Mouse (Mus musculus) limb, embryonic 14.5 days (tissue): ENCODE results near the gene C8a. TPM values are rescaled to one million over a fixed set of nuclear protein-coding genes. Genes with fewer than 3 reads are reported as not detected.

Source experiments
- ATAC-seq: fragments of 200-750 bp; cut with Nextera tagmentation; 2 replicates; pipeline ENCODE4 v1.8.0; 2017; ENCODE audit warnings: low read depth, moderate number of reproducible peaks, moderate TSS enrichment; ENCODE audit not compliant: low FRiP score
- DNase-seq: peaks from one replicate; pipeline ENCODE4 v3.0.0-alpha.2; 2015; ENCODE audit warnings: low spot score
- H3K27ac ChIP-seq: fragments of 300-500 bp; sonication (generic); replicated peaks from 2 replicates; pipeline ENCODE4 v1.5.1; 2014; ENCODE audit warnings: low read depth, mild to moderate bottlenecking, low read length, moderate library complexity, mixed read lengths
- H3K27me3 ChIP-seq: fragments of 300-500 bp; sonication (generic); 2 replicates; pipeline ENCODE4 v1.6.1; 2014; ENCODE audit warnings: low read length, mixed read lengths; ENCODE audit not compliant: control insufficient read depth, insufficient read depth
- H3K36me3 ChIP-seq: fragments of 300-500 bp; sonication (generic); 2 replicates; pipeline ENCODE4 v1.6.1; 2014; ENCODE audit warnings: mild to moderate bottlenecking, low read length, moderate library complexity, mixed read lengths; ENCODE audit not compliant: control insufficient read depth, insufficient read depth
- H3K4me1 ChIP-seq: fragments of 300-500 bp; sonication (generic); 2 replicates; pipeline ENCODE4 v1.6.1; 2014; ENCODE audit warnings: antibody characterized with exemption, low read length, mixed read lengths; ENCODE audit not compliant: control insufficient read depth, insufficient read depth
- H3K4me2 ChIP-seq: fragments of 300-500 bp; sonication (generic); replicated peaks from 2 replicates; pipeline ENCODE4 v1.6.1; 2014; ENCODE audit warnings: low read depth, mild to moderate bottlenecking, low read length, moderate library complexity; ENCODE audit not compliant: severe bottlenecking
- H3K4me3 ChIP-seq: fragments of 300-500 bp; sonication (generic); replicated peaks from 2 replicates; pipeline ENCODE4 v1.5.1; 2014; ENCODE audit warnings: low read length
- H3K9ac ChIP-seq: fragments of 300-500 bp; sonication (generic); 2 replicates; pipeline ENCODE4 v1.6.1; 2014; ENCODE audit warnings: mild to moderate bottlenecking, low read depth, low read length, moderate library complexity; ENCODE audit not compliant: severe bottlenecking
- H3K9me3 ChIP-seq: fragments of 300-500 bp; sonication (generic); 2 replicates; pipeline ENCODE4 v1.6.1; 2016; ENCODE audit warnings: low read length; ENCODE audit not compliant: control insufficient read depth
- POLR2A ChIP-seq: fragments of 200-500 bp; IDR thresholded peaks from 2 replicates; pipeline ENCODE4 v1.8.0; 2012; ENCODE audit warnings: inconsistent platforms, mild to moderate bottlenecking, moderate library complexity, borderline replicate concordance; ENCODE audit not compliant: insufficient read depth, insufficient read length; ENCODE audit errors: extremely low read depth
- WGBS: fragments of 180-500 bp; shearing (Covaris S2); extraction: QIAGEN DNeasy Blood & Tissue Kit; methylation state at CpG from one replicate; pipeline ENCODE4 v1.1.7; 2014; 5-methylcytosine and 5-hydroxymethylcytosine counted together
- polyA plus RNA-seq, 2 experiments: library from polyadenylated mRNA; depleted of rRNA in 1 of 2; stranded (reverse) in 1 of 2; unstranded in 1 of 2; fragments of >200 nt; fragmentation: Nextera tagmentation in 1 of 2; extraction: Ambion mirVana in 1 of 2; gene quantifications; 2 replicates each; pipeline versions ENCODE4 v1.2.1 to v1.2.3; 2012 to 2014

Gene C8a
- polyA plus RNA-seq (2012; rRNA removed) (0.04 TPM in 1 of 2 replicates, not detected in the other), polyA plus RNA-seq (2014; fragmentation: Nextera tagmentation; extraction: Ambion mirVana) (not detected in 2 replicates)

DNA sequence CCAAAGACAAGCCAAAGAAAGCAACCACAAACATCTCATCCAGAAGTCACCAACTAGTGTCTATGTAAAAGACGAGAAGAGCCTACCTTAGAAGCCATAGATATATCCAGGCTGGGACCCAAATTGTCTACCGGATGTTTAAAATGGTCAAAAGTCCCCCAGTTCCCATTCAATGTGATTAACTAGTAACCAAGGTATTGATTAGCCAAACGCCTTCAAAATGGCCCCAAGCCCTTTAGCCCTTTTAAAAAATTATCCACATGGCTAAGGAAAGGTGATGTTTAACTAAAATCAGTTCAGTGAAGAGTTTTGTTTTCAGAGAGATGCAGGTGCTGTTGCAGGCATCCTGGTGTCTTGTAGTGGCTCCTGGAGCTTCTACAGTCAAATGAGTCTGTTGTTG lies at the start of gene C8a:
Gene C8a (minus strand): TSS at position 76 of the 400 bp plus-strand sequence.
- H3K4me1 ChIP-seq, result no peaks in the 10 kb centered on the region
- H3K9me3 ChIP-seq, result no peaks in the 10 kb centered on the region
- ATAC-seq (no peak), DNase-seq (no peak)
- no peaks in the 10 kb centered on the region for H3K27me3 ChIP-seq
- H3K4me3 ChIP-seq, result no peak within 1 kb of the TSS
- H3K27ac ChIP-seq, result no peak within 1 kb of the TSS
- H3K4me2 ChIP-seq, result no peak within 1 kb of the TSS
- TF ChIP-seq POLR2A, result no peak
- H3K9ac ChIP-seq, result no peak within 1 kb of the TSS
- H3K36me3 ChIP-seq, result no peaks in the 10 kb centered on the region
- 88% methylated on average over 3 of the region's 3 CpGs for WGBS

DNA sequence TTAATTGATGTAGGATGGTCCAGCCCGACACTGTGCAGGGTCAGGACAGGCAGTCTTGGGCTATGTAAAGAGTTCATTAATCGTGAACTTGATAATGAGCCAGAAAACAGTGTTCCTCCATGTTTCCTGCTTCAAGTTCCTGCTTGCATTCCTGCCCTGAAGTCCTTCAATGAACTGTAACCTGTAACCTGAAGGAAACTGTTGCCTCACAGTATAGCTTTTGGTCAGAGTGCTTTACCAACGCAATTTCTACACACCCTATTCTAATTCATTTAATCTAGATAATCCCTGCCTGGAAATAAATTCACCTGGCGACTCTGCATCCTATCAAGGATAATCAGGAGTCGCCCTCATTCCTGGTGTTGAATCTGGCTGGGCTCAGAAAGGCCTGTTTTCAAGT lies 49.2 kb upstream of the C8a start:
- no peak overlapping the region for H3K27ac ChIP-seq
- no peak overlapping the region for H3K4me3 ChIP-seq
- no peak overlapping the region for H3K4me2 ChIP-seq
- no peak for TF ChIP-seq POLR2A
- no peaks in the 10 kb centered on the region for H3K36me3 ChIP-seq
- DNase-seq (no peak), ATAC-seq (no peak)
- WGBS, result 87% methylated on average over 5 of the region's 5 CpGs
- H3K9me3 ChIP-seq, result no peaks in the 10 kb centered on the region
- no peaks in the 10 kb centered on the region for H3K27me3 ChIP-seq
- H3K9ac ChIP-seq, result no peak overlapping the region
- H3K4me1 ChIP-seq, result no peaks in the 10 kb centered on the region

DNA sequence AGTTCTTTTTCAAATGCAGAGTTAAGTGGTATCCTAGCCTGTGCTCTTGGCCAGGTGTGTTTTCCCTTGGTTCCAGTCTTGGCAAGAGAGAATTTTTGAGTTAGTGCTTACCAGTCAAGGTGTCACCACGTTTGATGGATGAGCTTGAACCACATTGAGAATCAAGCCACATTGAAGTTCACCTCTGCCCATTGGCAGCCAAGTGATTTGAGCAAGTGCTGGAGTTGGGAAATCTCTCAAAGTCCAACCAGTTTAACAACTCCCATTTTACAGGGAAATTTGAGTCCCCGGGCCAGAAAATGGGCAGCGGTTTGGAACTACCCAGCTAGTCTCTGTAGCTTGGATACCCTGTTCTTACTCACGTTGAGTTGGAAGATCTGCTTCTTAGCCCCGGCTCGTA lies 41.8 kb upstream of the C8a start:
- Histone ChIP-seq H3K27me3 (peaks cover 6% of the 10 kb centered on the region; the same call in 1 of the 2 replicates), H3K4me2 (no peak overlapping the region), H3K4me3 (no peak overlapping the region), H3K9me3 (no peaks in the 10 kb centered on the region), H3K27ac (no peak overlapping the region), H3K4me1 (no peaks in the 10 kb centered on the region; the same call in 1 of the 2 replicates), H3K9ac (no peak overlapping the region), H3K36me3 (no peaks in the 10 kb centered on the region)
- DNase-seq (no peak), ATAC-seq (no peak)
- 73% methylated on average over 6 of the region's 6 CpGs for whole genome bisulfite sequencing
- TF ChIP-seq POLR2A, result no peak

DNA sequence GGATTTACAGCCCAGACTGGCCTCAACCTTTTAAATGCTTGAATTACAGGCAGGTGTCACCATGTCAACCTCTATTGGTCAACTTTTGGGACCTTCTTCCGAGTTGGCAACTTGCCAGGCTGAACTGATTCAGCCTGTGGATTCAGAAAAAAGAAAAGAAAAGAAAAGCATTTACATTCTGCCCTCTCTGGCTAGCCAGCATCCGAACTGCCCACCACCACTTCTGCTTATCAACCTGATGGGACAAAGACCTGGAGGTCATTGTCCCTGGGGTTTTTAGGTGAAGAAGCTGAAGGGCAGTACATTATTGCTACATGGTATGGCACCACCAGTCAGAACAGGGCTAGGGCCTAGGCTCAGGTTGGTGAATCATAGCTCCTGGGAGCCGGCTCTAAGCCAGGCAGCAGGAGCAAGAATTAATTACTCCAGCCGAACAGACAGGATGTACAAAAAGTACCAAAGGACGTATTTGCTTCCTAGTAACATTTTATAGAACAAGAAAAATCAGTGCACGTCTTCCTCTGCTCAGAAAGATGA lies 38.6 kb upstream of the C8a start:
- no peak overlapping the region for H3K27ac ChIP-seq
- no peak overlapping the region for H3K4me3 ChIP-seq
- WGBS, result 46% methylated on average over 6 of the region's 6 CpGs
- peaks cover 6% of the 10 kb centered on the region; the same call in 1 of the 2 replicates for H3K27me3 ChIP-seq
- ATAC-seq, result no peak
- H3K9ac ChIP-seq, result no peak overlapping the region
- no peak for TF ChIP-seq POLR2A
- H3K36me3 ChIP-seq, result no peaks in the 10 kb centered on the region
- no peaks in the 10 kb centered on the region; the same call in 1 of the 2 replicates for H3K4me1 ChIP-seq
- no peak for DNase-seq
- no peaks in the 10 kb centered on the region for H3K9me3 ChIP-seq
- no peak overlapping the region for H3K4me2 ChIP-seq

DNA sequence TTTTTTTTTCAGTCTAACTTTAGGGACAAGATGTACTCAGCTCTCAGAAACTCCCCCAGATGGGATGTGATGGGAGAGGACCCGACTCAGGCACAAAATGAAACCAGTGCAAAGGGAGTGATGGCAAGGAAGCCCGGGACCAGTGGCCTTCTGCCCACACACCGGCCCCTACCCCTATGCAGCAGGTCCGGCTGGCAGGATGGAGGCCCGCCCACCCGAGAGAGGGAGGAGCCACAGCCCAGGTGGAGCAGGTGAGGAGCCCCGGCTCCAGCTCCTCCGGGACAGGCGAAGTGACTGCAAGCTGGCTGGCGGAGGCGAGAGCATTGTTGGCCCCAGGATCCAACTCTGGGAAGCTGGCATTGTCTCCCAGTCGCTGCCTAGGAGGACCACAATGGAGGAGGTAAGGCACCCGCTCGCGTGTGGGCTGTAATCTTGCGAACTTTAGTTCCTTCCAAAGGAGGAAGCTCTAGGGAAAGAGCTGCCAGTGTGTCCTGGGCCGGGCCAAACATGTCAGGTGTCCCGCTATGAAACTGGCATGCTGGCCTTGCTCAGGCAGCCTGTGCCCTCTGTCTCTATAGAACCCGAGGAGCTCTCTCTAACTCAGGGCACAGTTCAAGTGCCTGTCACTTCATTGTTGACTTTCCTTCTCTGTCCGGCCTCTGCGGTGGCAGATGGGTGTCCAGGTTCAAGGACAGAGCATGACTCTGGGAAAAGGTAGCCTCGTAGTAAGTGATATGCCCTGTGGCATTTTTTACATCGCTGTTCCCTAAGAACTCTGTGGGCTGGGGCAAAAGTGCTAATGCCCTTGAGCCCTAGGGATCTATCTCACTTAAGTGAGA lies 37.3 kb upstream of the C8a start, which contains the start of gene Fyb2:
Gene Fyb2 (plus strand): TSS at position 166 of the 839 bp plus-strand sequence.
- no peak for TF ChIP-seq POLR2A
- no peak within 1 kb of the TSS for H3K4me3 ChIP-seq
- no peak within 1 kb of the TSS for H3K9ac ChIP-seq
- DNase-seq (no peak), ATAC-seq (no peak)
- no peak within 1 kb of the TSS for H3K27ac ChIP-seq
- no peaks in the 10 kb centered on the region for H3K36me3 ChIP-seq
- H3K27me3 ChIP-seq, result peaks cover 6% of the 10 kb centered on the region; the same call in 1 of the 2 replicates
- H3K4me2 ChIP-seq, result peak within 1 kb of the TSS; percentile 17; the same call in 1 of the 2 replicates
- H3K9me3 ChIP-seq, result no peaks in the 10 kb centered on the region
- H3K4me1 ChIP-seq, result no peaks in the 10 kb centered on the region; the same call in 1 of the 2 replicates
- WGBS, result 25% methylated on average over 23 of the region's 23 CpGs
